Mouse (Mus musculus) kidney, postnatal 36 days (tissue): ENCODE measurements around the gene Usp46.
"Not testable (repeated sequence)": the region's sequence is repeated elsewhere in the genome, so short reads cannot be mapped to it uniquely, and the experiment has no call there.

ENCODE experiments used
- DNase-seq, 2 experiments: peaks; one replicate each; pipeline ENCODE4 v3.0.0; 2021 to 2022; ENCODE audit warnings: mixed read lengths in 2 of 2

Gene Usp46

DNA sequence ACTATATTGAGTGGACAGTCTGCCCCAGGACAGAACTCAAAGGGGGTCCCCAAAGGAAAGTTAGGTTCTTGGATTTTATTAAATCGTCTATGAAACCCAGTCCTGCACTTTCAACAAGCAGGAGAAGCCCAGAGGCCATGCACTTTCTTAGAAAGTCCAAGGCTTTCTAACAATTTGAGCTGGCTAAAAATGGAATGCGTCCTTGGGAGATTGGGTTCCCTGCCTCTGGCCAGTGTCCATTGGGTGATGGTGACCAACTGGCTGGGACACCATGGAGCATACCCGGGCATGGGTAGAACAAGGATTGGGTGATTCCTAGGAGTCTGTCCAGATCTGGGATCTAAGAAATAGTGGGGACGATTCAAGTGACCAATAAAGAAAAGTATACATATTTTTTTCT lies 47.7 kb downstream of the Usp46 start:
- DNase-seq: no peak

DNA sequence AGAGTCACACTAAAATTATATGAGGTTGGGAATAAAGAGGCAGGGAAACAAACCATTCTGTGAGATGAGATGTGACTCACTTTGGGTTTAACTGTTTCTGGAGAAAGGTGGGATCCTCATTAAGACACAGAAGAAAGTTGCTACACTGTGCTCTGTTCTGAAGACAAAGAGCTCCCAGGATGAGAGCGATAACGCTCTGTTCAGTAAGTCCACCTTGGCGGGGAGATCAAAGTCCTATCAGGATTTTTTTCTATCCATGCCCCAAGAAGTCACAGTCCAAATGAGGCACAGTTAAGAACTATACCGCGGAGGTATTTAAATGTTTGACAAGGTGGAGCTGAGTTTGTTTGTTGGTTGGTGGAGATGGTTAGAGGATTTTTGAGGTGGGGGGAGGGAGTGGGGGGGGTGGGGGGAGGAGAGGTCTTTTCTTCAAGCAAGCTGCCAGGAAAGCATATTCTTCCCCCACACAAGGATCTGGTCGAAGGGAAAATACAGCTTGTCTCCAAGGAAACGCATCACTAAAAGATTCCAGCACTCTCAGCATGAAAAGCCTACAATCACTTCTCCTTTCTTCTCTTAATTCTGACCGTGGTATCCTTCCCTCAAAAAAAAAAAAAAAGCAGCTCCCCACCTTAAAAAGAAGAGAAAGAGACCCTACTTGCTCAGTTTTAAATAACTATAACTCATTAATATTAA lies 49.2 kb downstream of the Usp46 start:
- DNase-seq: no peak

GRCm38 (mm10) chr5:74017488-74017887 lies 50.7 kb downstream of the Usp46 start:
- peak; percentile 34 to 73 for DNase-seq

DNA sequence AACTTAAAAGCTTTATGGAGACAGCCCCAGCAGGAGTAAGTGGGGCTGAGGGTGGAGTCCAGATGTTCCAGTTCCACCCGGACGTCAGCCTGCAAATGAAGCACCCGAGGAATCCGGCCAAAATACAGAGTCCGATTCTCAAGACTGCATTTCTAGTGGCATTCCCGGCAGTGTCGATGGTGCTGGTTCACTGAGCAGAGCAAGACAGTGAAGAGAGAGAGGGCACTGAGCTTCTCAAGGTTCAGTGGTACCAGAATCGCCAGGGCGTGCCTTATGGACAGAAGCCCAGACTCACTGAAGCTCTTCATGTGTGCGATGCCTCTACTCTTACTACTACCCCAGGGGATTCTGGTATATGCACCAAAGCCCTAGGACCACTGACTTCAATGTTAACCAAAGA lies 56.6 kb downstream of the Usp46 start:
- DNase-seq: peak; percentile 81 to 94

GRCm38 (mm10) chr5:74007492-74008070 lies 60.6 kb downstream of the Usp46 start:
- no peak for DNase-seq

GRCm38 (mm10) chr5:74005936-74006335 lies 62.3 kb downstream of the Usp46 start:
- no peak for DNase-seq

GRCm38 (mm10) chr5:74001743-74002142 lies 66.5 kb downstream of the Usp46 start:
- DNase-seq: no peak

GRCm38 (mm10) chr5:73998966-73999365 lies 69.3 kb downstream of the Usp46 start:
- no peak for DNase-seq

- DNase-seq: no peak
Measured at GRCm38 (mm10) chr5:73994850-73995249, 73.4 kb downstream of the Usp46 start.

- peak; percentile 54 to 60 for DNase-seq
Measured at GRCm38 (mm10) chr5:73993538-73993937, 74.7 kb downstream of the Usp46 start.

GRCm38 (mm10) chr5:73992321-73992720 lies 75.9 kb downstream of the Usp46 start:
- DNase-seq: no peak

DNA sequence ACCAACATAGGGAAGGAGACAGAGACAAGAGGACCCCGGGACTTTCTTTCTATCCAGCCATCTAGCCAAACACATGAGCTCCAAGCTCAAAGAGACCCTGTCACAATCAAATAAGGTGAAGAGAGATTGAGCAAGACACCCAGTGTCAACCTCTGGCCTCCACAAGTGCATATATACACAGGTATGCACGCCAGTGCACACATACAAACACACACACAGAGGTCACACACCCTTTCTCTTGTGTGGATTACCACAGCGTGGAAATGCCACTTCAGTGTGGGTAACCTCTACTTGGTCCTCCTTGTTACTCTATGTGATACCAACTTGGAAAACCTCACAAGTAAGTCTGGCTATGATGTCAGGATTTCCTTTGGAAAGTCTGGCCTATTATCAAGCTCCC lies 78.7 kb downstream of the Usp46 start:
- DNase-seq: no peak

- no peak for DNase-seq
Measured at GRCm38 (mm10) chr5:73987777-73988560, 80.3 kb downstream of the Usp46 start.

DNA sequence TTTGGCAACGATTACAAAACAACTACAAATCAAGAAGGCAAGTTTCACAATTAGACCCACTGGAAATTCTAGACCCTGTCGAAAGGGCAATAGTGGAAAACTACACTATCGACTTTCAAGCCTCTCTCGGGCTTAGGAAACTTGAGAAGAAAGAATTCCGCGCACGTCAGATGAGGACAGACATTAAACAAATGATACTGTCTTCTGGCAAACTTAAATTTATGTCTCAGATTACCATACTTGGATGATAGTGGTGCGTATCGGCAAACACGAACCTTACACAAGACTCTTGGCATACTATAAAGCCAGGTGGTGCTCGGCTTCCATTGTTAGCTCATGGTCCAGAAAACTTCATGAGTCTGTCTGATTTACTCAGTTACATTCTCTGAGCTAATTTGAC lies 90.8 kb downstream of the Usp46 start:
- no peak for DNase-seq

GRCm38 (mm10) chr5:73971701-73972100 lies 96.5 kb downstream of the Usp46 start:
- no peak for DNase-seq

DNA sequence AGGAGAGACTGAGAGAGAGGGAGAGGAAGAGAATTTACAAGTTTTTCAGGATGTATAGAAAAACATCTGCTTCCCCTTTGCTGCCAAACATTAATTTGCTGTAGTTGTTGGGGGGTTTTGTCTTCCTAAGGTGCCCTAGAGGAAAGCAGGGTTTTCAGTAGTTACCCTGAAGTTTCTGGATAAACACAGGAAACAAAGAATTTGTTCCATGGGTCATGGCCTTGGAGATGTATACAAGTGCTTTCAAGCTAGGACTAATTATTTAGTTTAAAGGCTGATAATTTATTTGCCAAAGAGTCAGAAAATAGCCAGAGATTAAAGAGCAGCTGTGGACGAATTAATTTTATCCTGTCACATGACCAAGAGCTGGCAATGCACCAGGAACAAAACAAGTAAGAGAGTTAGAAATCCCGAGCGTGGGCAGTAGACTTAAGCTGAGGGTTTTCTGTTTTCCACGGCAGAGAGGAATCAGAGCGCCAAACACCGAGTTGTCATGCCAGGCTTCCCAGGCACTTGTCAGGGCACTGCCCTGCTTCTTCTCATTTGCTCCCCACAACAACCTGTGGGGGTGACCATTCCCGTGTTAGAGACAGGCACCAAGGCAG lies 98.1 kb downstream of the Usp46 start:
- DNase-seq: peak; percentile 62 to 72

GRCm38 (mm10) chr5:73969338-73969737 lies 98.9 kb downstream of the Usp46 start:
- no peak for DNase-seq

- DNase-seq: no peak
Measured at GRCm38 (mm10) chr5:73959779-73960178, 108.5 kb downstream of the Usp46 start.

- not testable (repeated sequence) for DNase-seq
Measured at GRCm38 (mm10) chr5:73958614-73959013, 109.6 kb downstream of the Usp46 start.

GRCm38 (mm10) chr5:73958096-73958495 lies 110.1 kb downstream of the Usp46 start:
- DNase-seq: no peak

DNA sequence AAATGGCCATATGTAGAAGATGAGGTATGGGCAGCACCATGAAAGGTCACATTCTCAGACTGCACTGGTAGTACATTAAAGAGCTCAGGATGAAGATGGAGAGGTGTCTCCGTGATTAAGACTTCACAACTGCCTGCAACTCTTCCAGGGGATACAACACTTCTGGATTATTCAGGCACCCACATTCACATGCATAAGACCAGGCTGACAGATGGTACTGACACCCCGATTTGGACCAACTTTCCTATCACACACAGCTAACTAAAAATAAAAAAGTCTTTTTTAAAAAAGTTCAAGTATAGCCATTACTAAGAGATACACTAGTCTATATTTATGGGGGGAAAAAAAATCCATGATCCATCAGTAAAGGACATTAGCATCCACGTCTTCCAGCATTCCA lies 112.5 kb downstream of the Usp46 start:
- DNase-seq: no peak

DNA sequence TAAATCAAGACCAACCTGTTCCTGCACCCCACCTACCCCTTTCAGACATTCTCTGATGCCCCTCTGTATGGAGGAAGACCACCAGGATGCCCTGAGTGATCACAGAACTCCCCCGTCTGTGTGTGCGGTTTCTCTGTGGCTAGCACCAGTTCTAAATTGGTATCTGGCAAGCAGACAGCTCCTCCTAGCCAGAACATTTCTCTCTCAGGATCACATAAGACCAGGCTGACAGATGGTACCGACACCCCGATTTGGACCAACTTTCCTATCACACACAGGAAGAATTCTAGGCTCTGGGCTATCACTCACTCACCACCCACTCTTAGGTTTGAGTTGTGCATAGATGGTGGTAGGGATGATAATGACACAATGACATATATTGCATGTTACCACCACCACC lies 113.2 kb downstream of the Usp46 start:
- no peak for DNase-seq

DNA sequence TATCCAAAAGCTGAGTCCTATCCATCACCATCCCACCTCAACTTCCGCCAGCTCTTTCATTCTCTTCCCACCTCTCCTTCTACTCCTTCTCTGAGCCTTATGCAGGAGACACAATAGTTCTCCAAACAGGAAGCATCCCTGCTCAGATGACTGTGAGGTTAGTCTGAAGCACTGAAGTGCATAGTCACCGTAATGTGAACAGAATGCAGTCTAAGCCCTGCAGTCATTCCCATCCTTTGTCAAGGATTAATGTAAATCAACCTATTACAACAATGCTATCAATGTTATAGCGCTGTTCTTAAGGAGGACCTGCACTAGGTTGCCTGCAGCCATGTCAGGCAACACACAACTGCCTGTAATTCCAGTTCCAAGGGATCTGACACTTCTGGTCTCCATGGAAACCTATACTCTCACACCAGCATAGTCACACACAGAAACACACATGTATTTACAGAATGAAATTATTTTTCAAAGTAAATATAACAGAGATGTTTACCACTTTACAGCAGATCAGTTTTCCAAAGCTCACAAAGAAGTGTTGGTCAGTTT lies 115.1 kb downstream of the Usp46 start:
- DNase-seq: no peak
